Mouse (Mus musculus): ENCODE results near the gene Rell1.

The Rell1 gene

GRCm38 (mm10) chr5:63968443-63969415 lies at the start of gene Rell1:
TSS of gene Rell1 (minus strand) at chr5:63968897.
- peak; percentile 88 for DNase-seq (ENCODE audit: low read depth, low spot score)

- no peak for DNase-seq (ENCODE audit: low read depth, low spot score)
Measured at GRCm38 (mm10) chr5:64012596-64013366, 44.1 kb upstream of the Rell1 start.

- no peak for DNase-seq (ENCODE audit: low read depth, low spot score)
Measured at GRCm38 (mm10) chr5:64006548-64006947, 37.9 kb upstream of the Rell1 start.

- DNase-seq (ENCODE audit: low read depth, low spot score), result no peak
Measured at GRCm38 (mm10) chr5:64003302-64003701, 34.6 kb upstream of the Rell1 start.

- DNase-seq (ENCODE audit: low read depth, low spot score), result no peak
Measured at GRCm38 (mm10) chr5:63993865-63994264, 25.2 kb upstream of the Rell1 start.

- no peak for DNase-seq (ENCODE audit: low read depth, low spot score)
Measured at GRCm38 (mm10) chr5:63990675-63991074, 22.0 kb upstream of the Rell1 start.

- no peak for DNase-seq (ENCODE audit: low read depth, low spot score)
Measured at GRCm38 (mm10) chr5:63986337-63986736, 17.6 kb upstream of the Rell1 start.

GRCm38 (mm10) chr5:63982296-63982695 lies 13.6 kb upstream of the Rell1 start:
- DNase-seq (ENCODE audit: low read depth, low spot score), result no peak

- DNase-seq (ENCODE audit: low read depth, low spot score), result no peak
Measured at GRCm38 (mm10) chr5:63970991-63971390, 2.3 kb upstream of the Rell1 start.

- no peak for DNase-seq (ENCODE audit: low read depth, low spot score)
Measured at GRCm38 (mm10) chr5:63970281-63970732, 1.6 kb upstream of the Rell1 start.

GRCm38 (mm10) chr5:63969476-63970112 lies 897 bp upstream of the Rell1 start:
- no peak for DNase-seq (ENCODE audit: low read depth, low spot score)

- no peak for DNase-seq (ENCODE audit: low read depth, low spot score)
Measured at GRCm38 (mm10) chr5:63967591-63968141, 1.0 kb downstream of the Rell1 start.

GRCm38 (mm10) chr5:63966379-63966778 lies 2.3 kb downstream of the Rell1 start:
- no peak for DNase-seq (ENCODE audit: low read depth, low spot score)

GRCm38 (mm10) chr5:63965946-63966345 lies 2.8 kb downstream of the Rell1 start:
- DNase-seq (ENCODE audit: low read depth, low spot score), result no peak

- no peak for DNase-seq (ENCODE audit: low read depth, low spot score)
Measured at GRCm38 (mm10) chr5:63964576-63964975, 4.1 kb downstream of the Rell1 start.

- DNase-seq (ENCODE audit: low read depth, low spot score), result no peak
Measured at GRCm38 (mm10) chr5:63961726-63962125, 7.0 kb downstream of the Rell1 start.

GRCm38 (mm10) chr5:63960565-63960964 lies 8.1 kb downstream of the Rell1 start:
- DNase-seq (ENCODE audit: low read depth, low spot score), result no peak

GRCm38 (mm10) chr5:63958963-63959708 lies 9.6 kb downstream of the Rell1 start:
- DNase-seq (ENCODE audit: low read depth, low spot score), result no peak

- DNase-seq (ENCODE audit: low read depth, low spot score), result no peak
Measured at GRCm38 (mm10) chr5:63957607-63958006, 11.1 kb downstream of the Rell1 start.

GRCm38 (mm10) chr5:63956411-63956810 lies 12.3 kb downstream of the Rell1 start:
- DNase-seq (ENCODE audit: low read depth, low spot score), result no peak

Data from retina, postnatal 7 days (tissue).